In genomic region chr3:52954656-52955055, GRCm38 (mm10) we compare ENCODE assay signal across 12 mouse cellular contexts.
DNase-seq lines count a peak whose midpoint lies in the region; ATAC-seq and TF ChIP-seq lines count a peak whose summit lies in the region.
"Had no signal": no experiment of that assay in that cellular context is flagged by ENCODE, and none has a peak within 500 bp of the region (broad histone marks: within the 10 kb centered on the region; RNA-seq: fewer than 3 reads in every experiment).

No protein-coding gene starts in this region.

- H3K27ac ChIP-seq in stomach, embryonic 14.5 days (ENCODE audit: low read length): peak overlapping the region; percentile 36; the same call in 1 of the 2 replicates
- no peak overlapping the region for H3K27ac ChIP-seq in stomach, postnatal 0 days (replicated peaks)
- H3K27ac ChIP-seq in heart, postnatal 0 days (ENCODE audit: low read depth): peak overlapping the region; percentile 84
- no peak overlapping the region for H3K27ac ChIP-seq in forebrain, embryonic 16.5 days (ENCODE audit: low read length)
- H3K27ac ChIP-seq: limb, embryonic 13.5 days; neural tube, embryonic 13.5 days had no signal

- DNase-seq in stomach, postnatal 0 days (ENCODE audit: low spot score): no peak
- DNase-seq in heart, postnatal 0 days (ENCODE audit: low spot score): peak; percentile 41
- peak; percentile 57 to 77 for DNase-seq in kidney, postnatal 36 days
- no peak for DNase-seq in cerebellum, postnatal 36 days
- no peak for DNase-seq in left cerebral cortex, adult 9 months (ENCODE audit: low spot score in 2 of 2)
- DNase-seq in cerebellum, adult 11-12 months: no peak
- DNase-seq: cerebellum, adult 18-20 months; thymus, postnatal 4 days had no signal

- no peaks in the 10 kb centered on the region for H3K4me1 ChIP-seq in stomach, embryonic 14.5 days (ENCODE audit: control insufficient read depth, insufficient read depth, low read length)
- H3K4me1 ChIP-seq in stomach, postnatal 0 days (replicated peaks; ENCODE audit: control insufficient read depth, insufficient read depth): no peaks in the 10 kb centered on the region; the same call in 1 of the 2 replicates
- peaks cover 22% of the 10 kb centered on the region for H3K4me1 ChIP-seq in heart, postnatal 0 days (ENCODE audit: control insufficient read depth, insufficient read depth)
- H3K4me1 ChIP-seq in forebrain, embryonic 16.5 days (replicated peaks; ENCODE audit: control insufficient read depth, insufficient read depth, low read length): peaks cover 15% of the 10 kb centered on the region

- H3K36me3 ChIP-seq in stomach, embryonic 14.5 days (ENCODE audit: control insufficient read depth, insufficient read depth, low read length): no peaks in the 10 kb centered on the region
- no peaks in the 10 kb centered on the region for H3K36me3 ChIP-seq in stomach, postnatal 0 days (ENCODE audit: control insufficient read depth, insufficient read depth, low read length)
- no peaks in the 10 kb centered on the region for H3K36me3 ChIP-seq in heart, postnatal 0 days (replicated peaks; ENCODE audit: control insufficient read depth, insufficient read depth, low read length)
- H3K36me3 ChIP-seq in forebrain, embryonic 16.5 days (ENCODE audit: control insufficient read depth, insufficient read depth): no peaks in the 10 kb centered on the region
- H3K36me3 ChIP-seq: limb, embryonic 13.5 days; neural tube, embryonic 13.5 days had no signal

- no peaks in the 10 kb centered on the region for H3K9me3 ChIP-seq in stomach, embryonic 14.5 days (ENCODE audit: control insufficient read depth, low read depth, low read length)
- H3K9me3 ChIP-seq in stomach, postnatal 0 days (ENCODE audit: control insufficient read depth, low read length): no peaks in the 10 kb centered on the region
- H3K9me3 ChIP-seq in heart, postnatal 0 days (replicated peaks; ENCODE audit: control insufficient read depth, low read length): no peaks in the 10 kb centered on the region
- no peaks in the 10 kb centered on the region for H3K9me3 ChIP-seq in forebrain, embryonic 16.5 days (ENCODE audit: control insufficient read depth, low read length)
- H3K9me3 ChIP-seq: limb, embryonic 13.5 days; neural tube, embryonic 13.5 days had no signal

- no peaks in the 10 kb centered on the region for H3K27me3 ChIP-seq in stomach, embryonic 14.5 days (ENCODE audit: control insufficient read depth, insufficient read depth, low read length)
- no peaks in the 10 kb centered on the region for H3K27me3 ChIP-seq in stomach, postnatal 0 days (ENCODE audit: control insufficient read depth, insufficient read depth, low read length)
- H3K27me3 ChIP-seq in heart, postnatal 0 days (ENCODE audit: control insufficient read depth, insufficient read depth, low read length): no peaks in the 10 kb centered on the region
- H3K27me3 ChIP-seq in forebrain, embryonic 16.5 days (replicated peaks; ENCODE audit: control insufficient read depth, insufficient read depth, low read length): no peaks in the 10 kb centered on the region
- H3K27me3 ChIP-seq: limb, embryonic 13.5 days; neural tube, embryonic 13.5 days had no signal

- TF ChIP-seq CTCF in stomach, postnatal 0 days (IDR thresholded peaks at IDR 0.05; ENCODE audit: low read depth): no peak
- TF ChIP-seq CTCF in heart, postnatal 0 days (IDR thresholded peaks at IDR 0.05; ENCODE audit: low read depth): no peak

- H3K9ac ChIP-seq in stomach, embryonic 14.5 days (replicated peaks; ENCODE audit: low read depth, low read length): no peak overlapping the region
- no peak overlapping the region for H3K9ac ChIP-seq in stomach, postnatal 0 days (ENCODE audit: low read length)
- no peak overlapping the region for H3K9ac ChIP-seq in heart, postnatal 0 days (replicated peaks; ENCODE audit: low read depth, low read length)
- H3K9ac ChIP-seq in forebrain, embryonic 16.5 days (replicated peaks; ENCODE audit: low read depth, low read length): no peak overlapping the region
- H3K9ac ChIP-seq: limb, embryonic 13.5 days; neural tube, embryonic 13.5 days had no signal

- 78% methylated on average over 9 of the region's 9 CpGs for WGBS in stomach, embryonic 14.5 days
- WGBS in stomach, postnatal 0 days: 76% methylated on average over 9 of the region's 9 CpGs
- 69% methylated on average over 9 of the region's 9 CpGs for WGBS in heart, postnatal 0 days
- 38% methylated on average over 9 of the region's 9 CpGs for WGBS in forebrain, embryonic 16.5 days

- no peak overlapping the region for H3K4me2 ChIP-seq in stomach, embryonic 14.5 days (replicated peaks; ENCODE audit: low read depth, low read length)
- no peak overlapping the region for H3K4me2 ChIP-seq in stomach, postnatal 0 days (replicated peaks; ENCODE audit: low read depth)
- H3K4me2 ChIP-seq in heart, postnatal 0 days (ENCODE audit: low read depth, low read length): no peak overlapping the region
- no peak overlapping the region for H3K4me2 ChIP-seq in forebrain, embryonic 16.5 days (ENCODE audit: low read length)
- H3K4me2 ChIP-seq: limb, embryonic 13.5 days; neural tube, embryonic 13.5 days had no signal

- no peak for ATAC-seq in stomach, embryonic 14.5 days (ENCODE audit: insufficient number of reproducible peaks, insufficient read depth, low FRiP score, low read depth)
- ATAC-seq in stomach, postnatal 0 days (ENCODE audit: low FRiP score, low TSS enrichment): no peak
- peak; percentile 29; the same call in 1 of the 2 replicates for ATAC-seq in heart, postnatal 0 days (ENCODE audit: insufficient read depth, low read depth)
- no peak for ATAC-seq in forebrain, embryonic 16.5 days

- no peak overlapping the region for H3K4me3 ChIP-seq in stomach, embryonic 14.5 days (ENCODE audit: low read depth, low read length)
- no peak overlapping the region for H3K4me3 ChIP-seq in stomach, postnatal 0 days (ENCODE audit: low read depth, low read length)
- H3K4me3 ChIP-seq in heart, postnatal 0 days (ENCODE audit: low read depth, low read length): no peak overlapping the region
- no peak overlapping the region for H3K4me3 ChIP-seq in forebrain, embryonic 16.5 days (replicated peaks; ENCODE audit: low read length)
- H3K4me3 ChIP-seq: limb, embryonic 13.5 days; neural tube, embryonic 13.5 days had no signal

- no peak for TF ChIP-seq EP300 in stomach, postnatal 0 days (optimal IDR thresholded peaks at IDR 0.05)
- peak; percentile 47; the same call in 1 of the 2 replicates for TF ChIP-seq EP300 in heart, postnatal 0 days (IDR thresholded peaks at IDR 0.05; ENCODE audit: low read depth)

Comparison
In these comparisons a context has a peak if more than half of its experiments do, and no peak if none do; other contexts are left out.
1. H3K27ac ChIP-seq: peak in stomach, embryonic 14.5 days (single experiment) and heart, postnatal 0 days (single experiment); none in stomach, postnatal 0 days (single experiment) and forebrain, embryonic 16.5 days (single experiment).
2. DNase-seq: peak in heart, postnatal 0 days (single experiment) and kidney, postnatal 36 days (2 of 2); none in stomach, postnatal 0 days (single experiment), cerebellum, postnatal 36 days (0 of 2), left cerebral cortex, adult 9 months (0 of 2) and cerebellum, adult 11-12 months (single experiment).